Comparison of ENCODE assay signal across 9 mouse cellular contexts in the genomic region with DNA sequence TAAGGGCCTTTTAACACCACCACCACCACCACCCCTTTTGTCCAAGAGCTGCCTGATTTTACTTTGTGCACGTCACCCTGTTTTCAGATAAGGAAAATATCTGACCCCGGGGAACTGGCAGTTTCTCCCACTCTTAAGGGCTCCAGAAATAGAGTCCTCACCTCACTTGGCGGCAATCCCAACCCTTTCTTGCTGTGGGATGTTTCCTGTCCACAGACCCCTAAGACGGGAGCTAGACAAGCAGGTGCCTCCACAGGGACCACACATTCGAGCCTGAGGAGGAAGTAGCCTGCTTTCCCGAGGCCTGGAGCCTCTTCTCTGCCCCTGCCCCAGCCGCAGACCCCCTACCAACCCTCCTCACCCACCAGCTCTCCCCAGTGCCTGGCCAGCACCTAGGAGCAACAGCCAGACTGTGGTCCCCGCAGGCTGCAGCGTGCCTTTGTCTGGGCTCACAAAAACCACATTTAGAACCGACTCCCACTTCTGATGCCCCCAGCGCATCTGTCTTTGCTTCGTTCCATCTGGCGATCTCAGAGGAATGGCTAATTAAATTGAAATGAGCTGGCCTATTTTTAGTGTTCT. TPM values are rescaled to one million over a fixed set of nuclear protein-coding genes. Genes with fewer than 3 reads are reported as not detected.
DNase-seq lines count a peak whose midpoint lies in the region; ATAC-seq and TF ChIP-seq lines count a peak whose summit lies in the region.
"Had no signal": no experiment of that assay in that cellular context is flagged by ENCODE, and none has a peak within 500 bp of the region (broad histone marks: within the 10 kb centered on the region; RNA-seq: fewer than 3 reads in every experiment).

No protein-coding gene starts in this region.

- intact Hi-C loops in gastrocnemius, postnatal 36 days (cut with DNase I), result loop anchor here (5.0 kb wide), 1 partner anchor 141 kb away; no protein-coding TSS in a partner anchor

- no peak for TF ChIP-seq POLR2A in brain, embryonic 14.5 days (IDR thresholded peaks at IDR 0.05; ENCODE audit: borderline replicate concordance, extremely low read depth, insufficient read depth, insufficient read length, poor library complexity, severe bottlenecking)

- peak; percentile 21 for DNase-seq in A20 (ENCODE audit: low read depth, low spot score)
- peak; percentile 88 for DNase-seq in brain, embryonic 14.5 days (ENCODE audit: low read depth)
- DNase-seq in layer of hippocampus, postnatal 14 days (ENCODE audit: low spot score in 2 of 2), result peak; percentile 65 to 84
- peak; percentile 78 to 87 for DNase-seq in right cerebral cortex, postnatal 10 days (ENCODE audit: low spot score in 2 of 2)
- no peak for DNase-seq in adrenal gland, postnatal 14 days
- no peak for DNase-seq in gastrocnemius, postnatal 36 days

- 35% methylated on average over 13 of the region's 13 CpGs for WGBS in heart, embryonic 11.5 days (ENCODE audit: insufficient replicate concordance)
- WGBS in kidney, embryonic 16.5 days, result 66% methylated on average over 13 of the region's 13 CpGs

- H3K4me3 ChIP-seq in heart, embryonic 11.5 days (ENCODE audit: low read depth, low read length), result no peak overlapping the region
- H3K4me3 ChIP-seq in kidney, embryonic 16.5 days (ENCODE audit: low read length), result no peak overlapping the region

- peak overlapping the region; percentile 39 for H3K9ac ChIP-seq in heart, embryonic 11.5 days (ENCODE audit: low read depth, low read length)
- H3K9ac ChIP-seq in kidney, embryonic 16.5 days (replicated peaks; ENCODE audit: low read length), result no peak overlapping the region

- peak; percentile 46; the same call in 1 of the 2 replicates for ATAC-seq in heart, embryonic 11.5 days (replicated peaks; ENCODE audit: insufficient number of reproducible peaks, low FRiP score, low TSS enrichment)
- no peak for ATAC-seq in kidney, embryonic 16.5 days (ENCODE audit: low FRiP score, low TSS enrichment)

- peak overlapping the region; percentile 95 for H3K27ac ChIP-seq in heart, embryonic 11.5 days (ENCODE audit: low read depth, low read length)
- H3K27ac ChIP-seq in kidney, embryonic 16.5 days (ENCODE audit: low read length), result no peak overlapping the region
- H3K27ac ChIP-seq: kidney, postnatal 0 days had no signal

- no peaks in the 10 kb centered on the region for H3K9me3 ChIP-seq in heart, embryonic 11.5 days (replicated peaks; ENCODE audit: control insufficient read depth, low read length)
- H3K9me3 ChIP-seq in kidney, embryonic 16.5 days (ENCODE audit: low read length), result no peaks in the 10 kb centered on the region

- peak overlapping the region; percentile 34 for H3K4me2 ChIP-seq in heart, embryonic 11.5 days
- H3K4me2 ChIP-seq in kidney, embryonic 16.5 days (replicated peaks; ENCODE audit: low read depth, low read length), result no peak overlapping the region

- H3K27me3 ChIP-seq in heart, embryonic 11.5 days (ENCODE audit: control insufficient read depth, insufficient read depth, low read length), result no peaks in the 10 kb centered on the region
- no peaks in the 10 kb centered on the region for H3K27me3 ChIP-seq in kidney, embryonic 16.5 days (ENCODE audit: insufficient read depth, low read length)

- peaks cover 26% of the 10 kb centered on the region for H3K4me1 ChIP-seq in heart, embryonic 11.5 days (ENCODE audit: control insufficient read depth, insufficient read depth, low read length)
- H3K4me1 ChIP-seq in kidney, embryonic 16.5 days (ENCODE audit: insufficient read depth, low read length), result peaks cover 12% of the 10 kb centered on the region

- no peaks in the 10 kb centered on the region for H3K36me3 ChIP-seq in heart, embryonic 11.5 days (ENCODE audit: control insufficient read depth, insufficient read depth, low read length)
- H3K36me3 ChIP-seq in kidney, embryonic 16.5 days (ENCODE audit: insufficient read depth, low read length), result no peaks in the 10 kb centered on the region

- no peak for TF ChIP-seq CTCF in brain, embryonic 14.5 days (IDR thresholded peaks at IDR 0.05; ENCODE audit: borderline replicate concordance, extremely low read depth, insufficient read depth, insufficient read length)

RNA-seq across cellular contexts. Expression of gene Mapkapk2, which starts 18.9 kb away (rescaled TPM):
- polyA plus RNA-seq in brain, embryonic 14.5 days (2012; rRNA removed), result 50.5 and 52.9 TPM in 2 replicates
- polyA plus RNA-seq in heart, embryonic 11.5 days (2014; fragmentation: Nextera tagmentation; extraction: Ambion mirVana), result 51.4 and 57.6 TPM in 2 replicates
- total RNA-seq in layer of hippocampus, postnatal 14 days (2021), result 10 to 100 TPM; 26.1 to 30.4 TPM
- total RNA-seq in adrenal gland, postnatal 14 days (2021), result 159 and 180 TPM in 2 replicates
- 26.5 and 43.9 TPM in 2 replicates for polyA plus RNA-seq in kidney, embryonic 16.5 days (2015; fragmentation: Nextera tagmentation; extraction: Ambion mirVana)
- total RNA-seq in gastrocnemius, postnatal 36 days (2021), result 100 to 1,000 TPM; 214 to 237 TPM

RNA-seq across cellular contexts. Expression of gene Dyrk3, which starts 21.6 kb away (rescaled TPM):
- polyA plus RNA-seq in brain, embryonic 14.5 days (2012; rRNA removed), result 12.7 and 13.6 TPM in 2 replicates
- 3.7 and 4.0 TPM in 2 replicates for polyA plus RNA-seq in heart, embryonic 11.5 days (2014; fragmentation: Nextera tagmentation; extraction: Ambion mirVana)
- total RNA-seq in layer of hippocampus, postnatal 14 days (2021), result 10 to 100 TPM; 13.3 to 14.2 TPM
- 5.3 and 7.1 TPM in 2 replicates for total RNA-seq in adrenal gland, postnatal 14 days (2021)
- polyA plus RNA-seq in kidney, embryonic 16.5 days (2015; fragmentation: Nextera tagmentation; extraction: Ambion mirVana), result 5.9 and 6.1 TPM in 2 replicates
- not detected for total RNA-seq in gastrocnemius, postnatal 36 days (2021)

RNA-seq across cellular contexts. Expression of gene Eif2d, which starts 36.5 kb away (rescaled TPM):
- 53.0 and 69.8 TPM in 2 replicates for polyA plus RNA-seq in brain, embryonic 14.5 days (2012; rRNA removed)
- 50.7 and 51.5 TPM in 2 replicates for polyA plus RNA-seq in heart, embryonic 11.5 days (2014; fragmentation: Nextera tagmentation; extraction: Ambion mirVana)
- total RNA-seq in layer of hippocampus, postnatal 14 days (2021), result 10 to 100 TPM; 38.8 to 39.2 TPM
- 42.2 and 43.4 TPM in 2 replicates for total RNA-seq in adrenal gland, postnatal 14 days (2021)
- 70.0 and 70.5 TPM in 2 replicates for polyA plus RNA-seq in kidney, embryonic 16.5 days (2015; fragmentation: Nextera tagmentation; extraction: Ambion mirVana)
- total RNA-seq in gastrocnemius, postnatal 36 days (2021), result 10 to 100 TPM; 25.9 to 29.5 TPM

Comparison
In these comparisons a context has a peak if more than half of its experiments do, and no peak if none do; other contexts are left out.
1. DNase-seq: peak in A20 (single experiment), brain, embryonic 14.5 days (single experiment), layer of hippocampus, postnatal 14 days (2 of 2) and right cerebral cortex, postnatal 10 days (2 of 2); none in adrenal gland, postnatal 14 days (single experiment) and gastrocnemius, postnatal 36 days (0 of 2).